Mouse (Mus musculus) naive thymus-derived CD4-positive, alpha-beta T cell, adult 2 months (primary cell): ENCODE data around the gene Dclre1a.
A peak's percentile ranks its signal among the peaks of the same experiment; 100 is the strongest.

Source experiments
- DNase-seq: peaks from one replicate; pipeline ENCODE4 v3.0.0-alpha.2; 2011; ENCODE audit warnings: low read depth

Dclre1a gene

DNA sequence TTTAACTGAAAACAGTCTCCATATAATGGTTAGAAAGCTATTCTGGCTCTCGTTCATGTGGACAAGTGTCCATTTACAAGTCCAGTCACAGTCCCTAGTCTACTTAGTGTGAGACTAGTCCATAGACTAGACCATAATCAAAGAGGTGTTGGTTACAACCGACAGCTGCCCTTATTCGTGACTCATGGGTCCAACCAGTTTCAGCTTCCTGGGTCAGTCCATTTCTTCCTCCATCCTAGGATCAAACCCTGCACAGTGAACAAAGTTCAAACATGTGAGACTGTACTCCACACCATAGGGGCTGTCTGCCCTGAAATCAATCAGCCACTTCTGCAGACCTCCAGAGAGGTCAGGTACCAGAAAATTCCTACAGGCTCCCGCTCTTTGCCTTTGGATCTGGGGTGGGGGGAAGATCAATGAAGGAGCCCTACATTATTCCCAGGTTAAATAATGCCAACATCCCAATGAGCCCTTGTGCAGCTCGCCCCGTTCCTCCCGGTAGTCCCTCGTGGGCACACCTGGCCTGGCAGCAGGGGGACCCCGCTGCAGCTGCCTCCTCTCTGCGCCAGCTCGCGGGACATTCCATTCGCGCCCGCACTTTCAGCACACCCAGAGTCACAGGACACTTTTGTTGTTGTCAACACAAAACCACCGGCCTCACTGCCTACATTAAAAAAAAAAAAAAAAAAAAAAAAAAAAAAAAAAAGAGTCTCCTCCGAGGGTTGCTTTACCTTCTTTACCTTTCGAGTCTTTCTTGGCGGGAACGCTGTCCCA is at the start of gene Dclre1a:
Dclre1a (minus strand) TSS at position 767 of the 774 bp plus-strand sequence.
- no peak for DNase-seq

DNA sequence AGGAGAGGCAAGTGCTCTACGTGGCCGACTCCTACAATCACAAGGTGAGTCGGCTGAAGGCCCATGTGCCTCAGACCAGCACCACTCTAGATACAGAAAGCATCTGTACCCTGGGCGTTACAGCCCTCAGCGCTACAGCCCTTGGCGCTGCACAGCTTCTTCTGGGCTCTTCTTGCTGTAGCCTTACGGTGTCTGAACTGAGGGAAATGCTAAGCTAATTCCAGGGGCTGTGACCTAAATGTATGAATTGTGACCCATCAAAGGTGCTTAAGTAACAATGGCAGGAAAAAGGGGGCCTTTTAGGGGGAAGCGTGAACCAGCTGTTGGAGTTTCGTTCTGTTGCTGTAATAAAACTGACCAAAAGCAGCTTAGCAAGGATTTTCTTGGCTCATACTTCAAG is 44.5 kb upstream of the Dclre1a start:
- no peak for DNase-seq

DNA sequence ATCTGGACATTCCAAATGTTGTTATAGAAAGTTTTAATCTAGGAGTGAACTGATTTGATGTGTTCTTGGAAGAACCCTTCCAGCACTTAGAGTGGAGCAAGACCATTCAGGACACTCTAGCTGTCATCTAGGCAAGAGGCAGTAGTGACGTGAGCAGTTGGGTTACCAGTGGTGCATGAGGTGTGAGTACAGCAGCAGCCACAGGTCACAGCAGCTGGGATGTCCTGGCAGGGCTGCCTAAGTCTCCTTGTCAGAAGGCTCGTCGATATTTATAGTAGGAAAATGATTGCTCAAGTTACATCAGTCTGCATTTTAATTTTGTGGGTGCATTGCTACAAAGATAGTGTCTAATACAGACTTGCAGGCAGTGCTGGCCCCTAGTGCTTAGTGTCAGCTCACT is 42.2 kb upstream of the Dclre1a start:
- no peak for DNase-seq

DNA sequence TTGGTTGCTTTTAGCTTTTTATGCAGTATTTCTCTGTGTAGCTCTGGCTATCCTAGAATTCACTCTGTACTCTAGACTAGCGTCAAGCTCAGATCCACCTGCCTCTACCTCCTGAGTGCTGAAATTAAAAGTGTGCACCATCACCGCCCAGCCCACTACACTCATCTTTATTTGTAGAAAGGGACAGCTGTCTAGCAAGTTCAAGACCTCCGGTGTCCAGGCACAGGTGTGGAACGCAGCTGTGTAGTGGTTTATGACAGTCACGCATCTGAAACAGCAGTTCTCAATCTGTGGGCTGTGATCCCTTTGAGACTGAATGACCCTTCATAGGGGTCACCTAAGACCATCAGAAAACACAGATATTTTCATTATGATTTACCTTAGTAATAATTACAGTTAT is 41.4 kb upstream of the Dclre1a start:
- no peak for DNase-seq

DNA sequence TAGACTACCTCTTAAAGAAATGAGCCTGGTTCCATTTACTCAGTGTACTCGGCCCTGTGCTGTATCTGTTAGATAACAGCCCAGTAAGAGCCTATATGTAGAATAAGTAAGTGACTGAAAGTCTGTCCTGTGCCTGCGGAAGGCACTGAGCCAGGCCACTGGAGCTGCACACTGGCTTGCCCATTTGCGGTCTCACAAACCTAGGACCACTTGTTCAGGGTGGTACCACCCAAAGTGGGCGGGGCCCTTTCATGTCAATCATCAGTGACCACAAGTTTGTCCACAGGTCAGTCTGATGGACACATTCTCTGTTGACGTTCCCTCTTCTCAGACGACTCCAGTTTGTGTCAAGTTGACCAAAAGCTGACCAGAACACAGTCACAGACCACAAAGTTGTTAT is 41.0 kb upstream of the Dclre1a start:
- DNase-seq: no peak

DNA sequence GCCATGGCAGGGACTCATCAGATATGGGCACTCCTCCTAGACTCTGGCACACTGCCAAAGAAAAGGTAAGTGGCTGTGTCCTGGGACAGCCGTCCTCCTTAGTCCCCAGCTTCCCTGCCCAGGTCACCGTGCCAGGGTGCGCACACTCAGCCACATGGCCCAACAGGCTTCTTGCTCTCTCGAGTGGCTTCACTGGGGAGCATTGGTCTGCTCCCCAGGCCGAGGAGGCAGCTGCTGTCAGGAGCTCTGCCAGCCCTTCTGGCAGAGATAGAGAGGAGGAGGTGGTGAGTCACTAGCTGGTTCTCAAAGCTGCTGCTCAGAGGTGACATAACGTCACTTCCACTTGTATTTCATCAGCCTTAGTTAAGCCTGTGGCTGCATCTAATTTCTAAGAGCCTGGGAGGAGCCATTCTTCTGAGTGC is 40.2 kb upstream of the Dclre1a start:
- DNase-seq: no peak

DNA sequence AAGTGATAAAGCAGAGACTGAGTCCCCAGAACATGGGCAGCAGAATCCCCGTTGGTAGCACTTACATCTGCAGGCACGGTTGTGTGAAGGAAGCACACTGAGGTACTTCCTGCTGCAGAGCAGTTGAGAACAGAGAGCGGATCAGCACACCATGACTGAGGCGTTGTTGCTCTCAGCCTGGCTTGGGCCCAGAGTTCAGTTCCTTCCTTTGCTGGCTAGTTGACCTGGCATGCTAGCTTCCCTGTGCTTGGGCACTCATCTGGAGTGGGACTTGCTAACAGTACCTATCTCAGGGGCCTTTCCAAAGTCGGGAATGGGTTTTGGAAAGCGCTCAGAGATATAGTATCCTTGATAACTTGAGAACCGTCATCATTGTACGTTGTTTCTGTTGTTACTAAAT is 38.3 kb upstream of the Dclre1a start:
- no peak for DNase-seq

DNA sequence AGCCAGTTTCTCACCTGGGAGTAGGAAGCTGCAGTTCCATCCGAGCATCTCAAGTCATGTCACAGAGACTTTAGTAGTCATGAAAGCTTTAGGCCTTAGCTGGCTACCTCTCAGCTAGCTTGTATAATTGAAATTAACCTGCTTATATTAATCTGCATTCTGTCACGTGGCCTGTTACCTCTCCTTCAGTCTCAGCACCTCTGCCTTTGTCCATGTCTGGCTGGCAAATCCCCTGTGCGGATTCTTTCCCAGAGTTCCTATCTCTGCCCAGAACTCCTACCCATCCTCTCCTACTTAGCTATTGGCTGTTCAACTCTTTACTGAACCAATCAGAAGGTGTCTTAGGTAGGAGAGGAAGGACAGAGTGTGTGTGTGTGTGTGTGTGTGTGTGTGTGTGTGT is 36.3 kb upstream of the Dclre1a start:
- DNase-seq: no peak

DNA sequence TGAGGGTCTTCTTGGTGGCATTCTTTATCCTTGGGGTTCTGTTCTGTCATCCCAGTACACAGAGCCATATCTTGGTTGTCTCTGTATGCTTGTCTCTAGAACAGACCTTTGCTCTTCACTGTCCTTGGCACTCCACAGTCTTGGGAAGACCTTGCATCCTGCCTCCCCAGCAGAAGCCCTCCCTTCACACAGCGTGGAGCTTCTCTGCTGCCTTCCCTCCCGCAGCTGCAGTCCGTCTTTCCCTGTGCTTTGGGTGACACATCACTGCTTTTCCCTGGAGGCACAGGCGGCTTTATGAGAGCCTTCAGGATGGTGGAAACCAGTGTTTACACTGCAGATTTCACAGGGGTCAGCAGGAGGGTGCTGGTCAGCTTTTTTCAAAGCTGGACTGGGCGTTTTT is 35.8 kb upstream of the Dclre1a start:
- DNase-seq: no peak

DNA sequence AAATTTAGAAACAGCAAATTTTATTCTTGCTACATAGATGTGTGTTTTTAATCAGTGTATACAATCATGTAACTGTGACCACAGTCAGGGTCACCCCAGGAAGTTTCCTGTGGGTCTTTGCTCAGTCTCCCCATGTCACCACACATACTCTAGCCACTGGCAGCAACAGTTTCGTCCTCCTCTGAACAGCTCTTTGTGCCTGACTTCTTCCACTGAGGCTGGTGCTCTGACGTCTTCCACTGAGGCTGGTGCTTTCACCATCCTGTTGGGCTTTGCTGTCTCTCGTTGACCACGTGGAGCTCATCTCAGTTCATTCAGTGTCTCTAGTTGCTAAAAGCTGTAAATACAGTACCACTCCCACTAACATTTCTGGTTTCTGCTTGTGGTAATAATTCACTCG is 34.0 kb upstream of the Dclre1a start:
- DNase-seq: no peak

DNA sequence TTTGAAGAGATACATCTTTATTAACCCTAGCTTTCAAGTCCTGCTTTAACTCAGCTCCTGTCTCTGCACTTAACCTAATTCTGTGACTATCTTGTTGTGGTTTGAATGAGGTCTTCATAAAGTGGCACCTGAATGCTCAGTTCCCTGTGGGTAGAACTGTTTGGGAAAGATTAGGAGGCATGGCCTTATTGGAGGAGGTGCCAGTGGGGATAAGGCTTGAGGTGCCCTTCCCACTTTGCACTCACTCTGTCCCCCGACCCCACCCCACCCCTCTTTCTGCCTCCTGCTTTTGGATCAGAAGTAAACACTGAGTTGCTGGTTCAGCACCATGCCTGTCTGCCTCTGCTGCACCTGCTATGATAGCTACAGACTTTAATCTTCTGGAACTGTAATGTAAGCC is 29.8 kb upstream of the Dclre1a start:
- no peak for DNase-seq

DNA sequence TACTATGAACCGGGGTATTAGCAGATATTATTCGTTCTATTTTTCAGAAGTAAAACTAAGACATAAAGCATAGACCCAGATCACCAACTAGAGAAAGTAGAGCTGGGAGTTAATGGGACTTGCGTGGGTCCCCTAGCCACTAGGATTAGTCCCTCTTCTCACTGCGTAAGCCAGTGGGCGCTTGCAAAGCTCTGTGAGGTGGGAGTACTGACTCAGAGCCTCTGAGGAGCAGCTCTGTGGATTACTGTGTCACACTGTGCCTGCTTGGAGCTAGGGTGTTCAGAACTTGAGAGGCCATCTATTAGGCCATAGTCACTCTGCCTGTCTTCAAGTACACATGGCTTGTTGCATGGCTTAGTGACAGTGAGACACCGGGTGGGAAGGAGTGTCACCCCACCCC is 25.2 kb upstream of the Dclre1a start:
- no peak for DNase-seq

DNA sequence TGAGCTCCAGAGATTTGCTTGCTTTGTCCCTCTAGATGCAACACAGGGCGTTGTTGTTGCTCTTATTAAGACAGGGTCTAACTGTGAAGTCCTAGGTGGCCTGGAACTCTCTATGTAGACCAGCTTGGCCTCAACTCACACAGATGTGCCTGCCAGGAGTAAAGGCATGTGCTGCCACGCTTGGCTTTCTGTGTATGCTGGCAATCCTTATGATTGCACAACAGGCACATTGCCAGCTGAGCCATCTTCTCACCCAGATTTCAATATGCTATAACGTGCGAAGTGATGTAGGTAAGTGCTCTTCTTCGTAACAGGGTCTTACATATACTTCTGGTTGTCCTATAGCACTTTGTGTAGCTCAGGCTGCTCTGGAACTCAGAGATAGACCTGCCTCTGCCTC is 23.9 kb upstream of the Dclre1a start:
- DNase-seq: no peak

DNA sequence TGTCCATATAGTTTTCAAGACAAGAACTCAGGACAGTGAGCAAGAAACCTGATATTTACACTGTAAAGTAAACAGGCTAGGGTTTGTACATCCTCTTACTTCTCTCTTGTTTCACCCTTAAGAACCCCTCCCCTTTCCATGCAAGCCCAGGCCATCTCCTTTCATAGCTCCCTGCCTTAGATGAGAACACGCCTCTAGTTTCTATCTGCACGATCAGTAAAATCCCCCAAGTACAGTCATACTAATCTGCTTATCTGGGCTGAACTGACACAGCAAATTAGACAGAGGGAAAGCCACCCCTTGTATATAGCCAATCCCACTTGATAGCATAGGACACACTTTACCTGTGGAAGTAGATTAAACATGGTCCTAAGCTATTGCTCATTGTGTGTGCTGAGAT is 23.2 kb upstream of the Dclre1a start:
- no peak for DNase-seq

DNA sequence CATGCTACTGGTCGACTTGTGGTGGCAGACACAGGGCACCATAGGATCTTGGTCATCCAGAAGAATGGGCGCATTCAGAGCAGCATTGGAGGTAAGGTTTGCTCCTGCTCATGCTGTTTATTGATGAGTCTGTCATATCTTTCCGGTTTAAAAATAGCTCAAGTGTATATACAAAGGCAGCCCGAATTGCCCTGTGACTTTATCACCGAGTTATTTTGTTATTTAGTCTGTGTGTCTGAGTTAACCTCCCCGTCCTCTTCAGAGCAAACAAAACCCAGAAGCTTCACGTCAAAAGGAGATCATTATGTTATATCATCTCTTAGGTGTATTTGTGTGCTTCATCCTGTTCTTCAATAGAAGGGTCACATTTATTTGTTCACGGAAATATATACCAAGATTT is 22.8 kb upstream of the Dclre1a start:
- DNase-seq: no peak

DNA sequence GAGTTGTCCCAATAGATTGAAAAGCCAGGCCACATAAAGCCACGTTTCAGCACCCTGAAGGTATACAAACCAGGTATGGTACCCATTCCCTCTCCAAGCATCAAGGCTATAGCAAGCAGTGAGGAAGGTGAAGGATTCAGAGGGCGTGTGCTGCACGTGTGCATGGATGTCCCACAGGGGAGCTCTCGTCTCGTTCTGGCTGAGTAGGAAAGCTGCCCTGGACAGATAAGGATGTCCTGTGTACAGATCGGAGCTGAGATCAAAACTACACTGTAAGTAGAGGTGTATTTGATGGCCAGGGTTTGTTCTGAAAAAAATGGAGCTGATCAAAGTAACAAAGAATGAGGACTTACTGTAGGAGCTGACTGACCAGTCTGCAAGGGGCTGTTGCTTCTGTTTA is 18.9 kb upstream of the Dclre1a start:
- DNase-seq: no peak

DNA sequence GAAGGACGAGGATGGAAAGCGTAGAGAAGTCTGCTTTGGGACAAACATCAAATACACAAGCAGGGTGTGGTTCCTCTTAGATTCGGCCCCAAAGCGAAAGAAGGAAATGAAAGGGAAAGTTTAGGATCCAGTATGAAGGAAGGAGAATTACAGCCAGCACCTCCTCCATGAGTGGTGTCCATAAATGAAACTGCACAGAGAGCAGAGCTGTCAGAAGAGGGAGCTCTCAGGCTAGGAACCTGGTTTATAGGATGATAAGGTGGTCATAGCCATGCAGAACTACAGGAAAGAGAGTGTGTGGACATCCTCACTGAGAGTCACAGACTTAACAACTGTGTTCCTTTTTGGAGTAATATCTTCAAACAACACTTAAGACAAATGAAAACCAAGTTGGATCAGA is 18.0 kb upstream of the Dclre1a start:
- DNase-seq: peak; percentile 33

DNA sequence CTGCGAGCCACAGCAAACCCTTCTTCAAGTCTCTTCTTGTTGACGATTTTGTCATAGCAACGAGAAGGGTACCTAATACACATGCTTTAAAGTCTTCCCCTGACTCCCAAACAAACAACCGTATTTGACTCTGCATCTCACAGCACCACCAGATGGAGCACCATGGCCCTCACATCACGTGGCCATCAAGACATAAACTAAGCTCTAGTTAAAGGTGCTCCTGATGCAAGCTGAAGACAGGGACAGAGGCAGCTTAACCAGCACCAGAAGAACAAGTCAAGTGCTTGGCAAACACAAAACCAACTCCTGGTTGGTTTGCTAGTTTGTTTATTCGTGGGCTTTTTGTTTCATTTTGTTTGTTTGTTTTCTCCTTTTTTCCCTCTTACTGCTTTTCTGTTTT is 17.3 kb upstream of the Dclre1a start:
- peak; percentile 10 for DNase-seq

DNA sequence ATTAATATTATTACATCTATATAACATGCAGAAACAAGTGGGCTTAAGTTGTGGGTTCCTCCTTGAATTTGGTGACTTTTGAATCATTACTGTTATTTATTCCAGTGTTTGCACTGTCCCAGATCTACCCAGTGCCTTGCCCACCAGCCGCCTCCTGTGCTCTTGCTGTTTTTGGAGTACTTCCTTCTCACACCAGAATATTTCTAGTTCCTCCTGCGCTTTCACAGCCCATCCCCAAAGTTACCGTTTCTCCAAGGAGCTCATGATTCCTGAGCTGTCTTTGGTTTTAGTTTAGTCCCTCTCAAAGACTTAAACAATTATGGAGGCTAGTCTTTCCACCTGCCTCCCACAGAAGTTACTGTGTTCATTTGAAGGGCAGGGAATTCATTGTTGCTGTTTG is 15.4 kb upstream of the Dclre1a start:
- DNase-seq: no peak

DNA sequence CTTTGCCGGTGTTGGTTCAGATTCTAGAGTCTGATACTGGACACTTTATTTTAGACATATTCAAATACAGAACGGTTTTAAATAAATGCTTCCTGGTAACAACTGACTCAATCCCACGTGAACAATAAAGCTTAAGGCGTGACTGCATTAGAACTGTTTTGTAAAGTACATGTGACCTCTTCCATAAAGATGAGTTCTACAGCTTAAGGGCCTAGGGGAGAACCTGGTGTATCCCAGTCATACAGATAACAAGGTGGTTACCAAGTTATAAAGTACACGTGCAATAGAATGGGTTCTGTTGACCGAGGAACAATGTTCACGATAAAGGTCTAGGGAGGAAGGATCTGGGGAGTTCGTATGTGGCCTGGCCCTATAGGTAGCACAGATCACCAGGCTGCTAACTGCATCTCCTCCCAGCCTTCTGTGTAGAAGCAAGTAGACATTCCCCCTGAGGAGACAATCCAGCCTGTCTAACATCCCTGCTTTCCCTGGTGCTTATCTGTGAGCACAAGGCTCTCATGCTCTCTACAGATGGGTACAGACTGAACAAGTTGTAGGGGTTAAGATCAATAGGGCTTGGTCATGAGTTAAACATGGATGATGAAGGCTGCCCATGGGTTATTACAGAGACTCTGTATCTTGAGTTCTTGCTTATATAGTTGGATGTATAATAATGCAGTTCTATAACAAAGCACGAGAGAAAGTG is 14.6 kb upstream of the Dclre1a start:
- no peak for DNase-seq

DNA sequence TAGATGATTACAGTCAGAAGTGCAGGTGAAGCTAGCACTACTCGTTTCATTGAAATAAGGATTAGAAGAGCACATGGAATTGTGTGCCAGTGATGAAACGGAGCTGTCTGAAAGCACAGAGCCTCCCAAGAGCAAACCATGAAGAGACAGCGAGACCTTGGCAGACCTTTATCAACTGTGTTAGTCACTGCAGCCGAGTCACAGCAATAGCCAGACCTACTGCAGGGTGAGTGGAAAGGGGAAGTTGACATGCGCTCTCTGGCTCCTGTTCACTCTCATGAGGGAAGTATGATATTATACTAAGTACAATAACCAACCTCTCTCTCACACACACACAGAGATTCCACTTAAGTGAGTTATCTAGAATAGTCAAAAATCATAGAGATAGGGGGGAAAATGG is 8.0 kb upstream of the Dclre1a start:
- no peak for DNase-seq

DNA sequence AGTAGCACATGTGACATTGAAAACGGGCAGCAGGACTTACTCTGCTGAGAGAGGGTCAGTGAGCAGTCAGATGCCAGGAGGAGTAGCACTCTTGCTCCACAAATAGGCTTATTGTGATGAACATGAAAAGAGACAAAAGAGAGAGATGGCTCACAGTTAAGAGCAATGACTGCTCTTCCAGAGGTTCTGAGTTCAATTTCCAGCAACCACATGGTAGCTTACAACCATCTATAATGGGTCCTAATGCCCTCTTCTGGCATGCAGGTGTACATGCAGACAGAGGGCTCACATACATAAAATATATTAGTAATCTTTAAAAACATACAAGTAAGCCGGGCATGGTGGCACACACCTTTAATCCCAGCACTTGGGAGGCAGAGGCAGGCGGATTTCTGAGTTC is 5.2 kb upstream of the Dclre1a start:
- no peak for DNase-seq

DNA sequence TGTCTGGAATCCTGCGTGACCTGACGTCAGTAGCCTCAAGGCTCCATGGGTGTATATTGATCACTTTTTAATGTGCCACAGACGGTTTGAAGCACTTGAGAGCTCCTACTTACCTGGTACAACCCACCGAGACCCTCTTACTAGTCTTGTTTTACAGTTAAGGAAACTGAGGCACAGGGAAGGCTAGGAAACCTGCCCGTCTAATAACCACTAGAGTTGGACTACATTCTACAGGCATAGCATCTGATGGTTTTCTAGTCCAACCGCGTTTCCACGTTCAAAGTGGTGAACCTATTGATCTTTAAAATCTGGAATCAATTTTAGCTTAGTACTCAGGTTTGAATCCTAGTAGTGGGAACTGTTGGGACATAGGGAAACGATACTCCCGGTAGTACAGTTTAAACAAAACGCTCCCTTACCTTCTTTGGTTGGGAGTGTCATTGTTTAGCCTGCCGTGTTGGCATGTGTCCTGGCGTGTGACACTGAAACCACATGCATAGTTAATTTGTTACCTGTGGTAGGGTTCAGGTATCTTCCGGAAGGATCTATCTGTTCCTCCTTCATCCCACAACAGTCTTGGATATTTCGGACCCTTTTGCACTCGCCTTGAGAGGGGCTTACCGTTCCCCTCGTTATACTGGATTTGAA is 1.1 kb upstream of the Dclre1a start:
- no peak for DNase-seq
